Mouse (Mus musculus) thymus, adult 18-20 months (tissue): Measurements from ENCODE around the gene Rcc1.

Source experiments
- DNase-seq, 2 experiments: peaks; one replicate each; pipeline ENCODE4 v3.0.0; 2022; ENCODE audit warnings: mixed read lengths in 2 of 2

Rcc1 gene

GRCm38 (mm10) chr4:132353481-132353885 is at the start of gene Rcc1:
Gene Rcc1 (minus strand): TSS chr4:132353605.
- peak; percentile 90 to 94 for DNase-seq

DNA sequence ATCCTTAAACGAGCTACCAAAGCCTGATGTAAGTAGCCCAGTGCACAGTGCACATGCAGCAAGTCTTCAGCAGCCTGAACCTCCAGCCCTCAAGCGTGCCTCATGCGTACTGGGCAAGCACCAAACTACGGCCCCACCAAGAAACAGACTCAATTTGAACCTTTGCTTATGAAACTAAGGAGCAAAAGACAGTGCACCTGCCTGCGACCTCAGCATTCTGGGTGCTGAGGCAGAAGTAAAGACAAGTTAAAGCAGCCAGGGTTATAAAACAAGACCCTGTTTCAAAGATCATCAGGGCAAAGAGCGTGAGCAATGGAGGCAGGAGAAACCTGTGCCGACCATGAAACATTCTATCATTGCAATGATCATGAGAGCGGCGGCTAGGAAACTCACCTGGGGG is 47.6 kb upstream of the Rcc1 start:
- DNase-seq: no peak

- no peak for DNase-seq
Measured at GRCm38 (mm10) chr4:132398863-132399262, 45.5 kb upstream of the Rcc1 start.

DNA sequence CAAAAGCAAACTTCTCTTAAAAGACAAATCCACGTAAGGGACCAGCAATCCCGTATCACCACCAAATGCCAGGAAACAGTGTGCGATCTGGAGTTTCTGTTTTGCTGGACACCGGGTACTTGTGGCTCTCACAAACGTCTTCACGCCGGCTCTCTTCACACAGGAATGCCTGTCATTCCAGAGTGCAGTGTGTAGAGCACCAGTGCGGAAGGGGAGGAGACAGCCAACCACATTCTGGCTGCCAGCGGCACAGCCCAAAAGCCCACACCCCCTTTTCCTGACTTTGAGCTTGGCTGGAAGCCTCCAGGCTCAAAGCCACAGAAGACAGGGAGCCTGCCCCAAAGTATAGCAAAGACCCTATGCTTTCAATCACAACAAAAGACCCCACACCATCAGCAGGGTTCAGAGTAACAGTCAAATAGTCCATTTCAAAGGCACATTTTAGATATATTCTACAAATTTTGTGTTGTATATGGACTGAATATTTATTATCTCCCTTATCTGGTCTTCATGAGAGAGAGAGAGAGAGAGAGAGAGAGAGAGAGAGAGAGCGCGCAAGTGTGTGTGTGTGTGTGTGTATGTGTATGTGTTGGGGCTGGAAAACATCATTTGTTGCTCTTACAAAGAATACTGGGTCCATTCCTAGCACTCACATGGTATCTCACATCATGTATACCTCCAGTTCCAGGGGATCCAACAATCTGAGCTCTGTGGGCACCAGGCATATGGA is 44.8 kb upstream of the Rcc1 start:
- DNase-seq: no peak

DNA sequence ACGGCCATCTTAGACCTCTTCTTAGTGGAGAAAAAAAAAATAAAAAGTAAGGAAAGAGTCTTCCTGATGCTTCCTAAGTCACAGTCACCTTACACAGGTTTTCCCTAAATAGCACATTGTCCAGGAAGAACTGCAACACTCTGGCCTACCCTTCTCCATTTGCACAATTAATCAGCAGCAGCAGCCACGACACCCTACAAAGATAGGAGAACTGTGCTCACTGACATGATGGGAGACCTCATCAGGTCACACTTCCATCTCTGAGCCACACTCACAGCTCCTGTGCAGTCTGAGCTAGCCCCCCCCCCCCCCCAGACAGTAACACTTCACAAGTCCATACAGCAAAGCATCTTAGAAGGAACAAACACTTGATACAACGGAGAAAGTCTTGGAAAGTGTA is 43.7 kb upstream of the Rcc1 start:
- DNase-seq: no peak

GRCm38 (mm10) chr4:132396251-132396650 is 42.8 kb upstream of the Rcc1 start:
- no peak for DNase-seq

DNA sequence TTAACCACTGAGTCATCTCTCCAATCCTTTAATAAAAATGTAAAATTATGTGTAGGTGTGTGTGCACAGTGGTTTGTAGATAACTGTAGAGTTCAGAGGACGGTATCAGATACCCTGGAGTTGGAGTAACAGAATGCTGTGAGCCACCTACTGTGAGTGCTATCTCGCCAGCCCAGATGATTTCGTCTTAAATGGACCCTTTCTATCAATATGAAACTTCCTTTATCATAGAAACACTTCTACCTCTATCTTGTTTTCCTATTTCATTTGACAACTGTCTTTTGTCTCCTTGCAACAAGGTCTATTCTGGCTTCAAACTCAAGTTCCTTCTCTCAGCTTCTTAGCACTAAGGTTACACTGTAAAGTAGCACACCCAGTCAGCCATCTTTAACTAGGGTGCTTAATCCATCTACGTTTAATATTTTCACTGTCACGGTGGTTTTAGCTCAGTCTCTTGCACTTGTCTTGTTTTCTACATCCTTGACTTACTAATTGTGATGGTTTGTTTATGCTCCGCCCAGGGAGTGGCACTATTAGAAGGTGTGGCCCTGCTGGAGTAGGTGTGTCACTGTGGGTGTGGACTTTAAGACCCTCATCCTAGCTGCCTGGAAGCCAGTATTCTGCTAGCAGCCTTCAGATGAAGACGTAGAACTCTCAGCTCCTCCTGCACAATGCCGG is 37.8 kb upstream of the Rcc1 start:
- no peak for DNase-seq

GRCm38 (mm10) chr4:132389302-132389701 is 35.9 kb upstream of the Rcc1 start:
- DNase-seq: no peak

- DNase-seq: no peak
Measured at GRCm38 (mm10) chr4:132387617-132388016, 34.2 kb upstream of the Rcc1 start.

GRCm38 (mm10) chr4:132386846-132387245 is 33.4 kb upstream of the Rcc1 start:
- DNase-seq: no peak

- DNase-seq: no peak
Measured at GRCm38 (mm10) chr4:132385771-132386410, 32.5 kb upstream of the Rcc1 start.

GRCm38 (mm10) chr4:132383455-132383854 is 30.1 kb upstream of the Rcc1 start:
- no peak for DNase-seq

DNA sequence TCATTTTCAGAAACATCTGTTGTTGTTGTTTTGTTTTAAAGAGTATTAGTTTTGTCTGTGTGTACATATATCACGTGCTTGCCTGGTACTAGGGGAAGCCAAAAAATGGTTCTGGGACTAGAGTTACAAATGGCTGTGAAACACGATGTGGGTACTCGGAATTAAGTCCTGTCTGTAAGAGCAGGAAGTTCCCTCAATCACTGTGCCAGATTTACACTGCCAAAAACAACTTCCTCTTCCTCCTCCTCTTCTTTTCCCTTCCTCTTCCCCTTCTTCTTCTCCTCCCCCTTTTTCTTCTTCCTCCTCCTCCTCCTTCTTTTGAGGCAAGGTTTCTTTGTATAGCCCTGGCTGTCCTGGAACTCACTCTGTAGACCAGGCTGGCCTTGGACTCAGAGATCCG is 28.9 kb upstream of the Rcc1 start:
- DNase-seq: no peak

DNA sequence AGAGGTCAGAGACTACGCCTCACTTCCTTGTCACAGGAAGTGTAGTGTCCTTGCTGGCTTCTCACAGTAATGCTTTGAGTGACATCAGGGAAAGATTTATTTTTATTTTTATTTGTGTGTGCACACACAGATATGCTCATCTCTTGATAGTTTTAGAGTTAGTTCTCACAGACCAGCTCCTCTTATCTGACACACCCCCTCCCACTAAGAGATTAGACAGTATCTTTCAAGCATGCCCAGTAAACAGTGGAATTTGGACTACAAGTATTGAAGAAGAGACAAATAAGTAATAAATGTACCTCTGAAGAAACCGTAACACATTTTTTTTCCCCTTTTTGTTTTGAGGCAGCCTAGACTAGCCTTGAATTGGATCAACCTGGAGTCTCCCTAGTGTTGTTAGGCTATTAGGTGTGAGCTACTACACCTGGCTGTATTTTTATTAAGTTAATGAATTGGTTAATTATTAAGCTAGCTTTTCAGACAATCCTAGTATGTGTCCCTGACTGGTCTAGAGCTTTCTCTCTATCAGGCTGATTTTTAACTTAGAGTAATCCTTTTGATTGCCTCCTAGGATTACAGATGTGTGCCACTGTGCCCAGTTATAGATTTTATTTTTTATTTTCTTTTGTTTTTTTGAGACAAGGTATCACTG is 27.7 kb upstream of the Rcc1 start:
- no peak for DNase-seq

DNA sequence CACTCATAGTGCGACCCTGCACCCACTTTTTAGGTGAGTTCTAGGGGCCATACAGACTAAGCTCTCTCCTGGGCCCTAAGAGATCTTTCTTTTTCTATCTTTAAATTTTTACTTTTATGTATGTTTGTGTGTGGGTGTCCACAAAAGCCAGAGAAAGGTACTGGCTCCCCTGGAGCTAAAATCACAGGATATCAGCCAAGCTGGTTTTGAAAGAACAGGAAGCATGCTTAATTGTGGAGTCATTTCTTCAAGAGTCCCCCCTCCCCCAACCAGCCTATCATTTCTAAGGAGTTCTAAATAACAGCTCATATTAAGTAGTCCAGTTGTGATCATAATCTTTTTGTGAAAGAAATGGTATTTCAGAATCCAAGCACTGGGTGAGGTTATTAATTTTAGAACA is 20.4 kb upstream of the Rcc1 start:
- DNase-seq: no peak

- no peak for DNase-seq
Measured at GRCm38 (mm10) chr4:132369953-132370750, 16.7 kb upstream of the Rcc1 start.

GRCm38 (mm10) chr4:132367480-132368201 is 14.2 kb upstream of the Rcc1 start:
- DNase-seq: no peak

DNA sequence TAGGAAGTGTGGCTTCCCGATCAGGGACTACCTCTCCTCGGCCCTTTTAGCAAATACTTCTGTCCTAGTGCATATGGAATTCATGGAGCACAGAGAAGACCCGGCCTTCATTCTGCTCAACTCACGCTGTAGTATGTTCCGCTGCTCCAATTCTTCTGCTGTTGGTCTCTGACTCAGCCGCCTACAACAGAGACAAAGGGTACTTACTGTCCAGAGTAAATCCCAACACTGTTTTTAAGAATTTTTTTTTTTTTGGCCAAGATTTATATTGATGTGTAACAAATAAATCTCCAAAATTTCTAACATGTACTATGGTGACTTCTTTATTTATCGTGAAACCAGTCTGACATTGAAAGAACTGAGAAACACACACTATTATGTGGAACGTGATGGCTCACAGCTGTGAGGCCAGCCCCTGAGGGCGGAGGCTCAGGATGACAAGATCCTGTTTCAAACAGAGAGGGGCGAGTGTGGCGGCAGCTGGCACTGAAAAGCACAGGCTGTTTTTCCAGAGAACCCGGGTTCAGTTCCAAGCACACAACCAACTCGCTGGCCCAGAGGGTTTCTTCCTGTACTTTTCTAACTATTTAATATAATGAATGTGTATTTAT is 12.2 kb upstream of the Rcc1 start:
- no peak for DNase-seq

DNA sequence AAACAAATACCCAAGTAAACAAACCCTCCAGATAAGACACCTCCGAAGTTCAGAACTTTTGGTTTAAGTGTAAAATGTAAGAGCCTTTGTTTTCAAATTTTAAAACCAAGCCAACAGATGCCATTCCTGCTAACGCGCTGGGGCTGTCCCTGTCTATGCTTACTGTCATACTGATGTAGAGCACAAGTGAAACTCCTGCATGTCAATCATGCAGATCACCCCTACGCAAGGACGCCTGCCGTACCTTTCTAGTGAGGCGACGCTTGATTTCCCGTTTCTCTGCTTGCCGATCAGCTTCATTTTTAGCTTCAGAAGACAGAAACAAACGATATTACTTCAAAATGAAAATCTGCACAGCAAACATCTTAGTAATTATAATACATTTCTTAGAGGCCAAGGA is 10.1 kb upstream of the Rcc1 start:
- no peak for DNase-seq

DNA sequence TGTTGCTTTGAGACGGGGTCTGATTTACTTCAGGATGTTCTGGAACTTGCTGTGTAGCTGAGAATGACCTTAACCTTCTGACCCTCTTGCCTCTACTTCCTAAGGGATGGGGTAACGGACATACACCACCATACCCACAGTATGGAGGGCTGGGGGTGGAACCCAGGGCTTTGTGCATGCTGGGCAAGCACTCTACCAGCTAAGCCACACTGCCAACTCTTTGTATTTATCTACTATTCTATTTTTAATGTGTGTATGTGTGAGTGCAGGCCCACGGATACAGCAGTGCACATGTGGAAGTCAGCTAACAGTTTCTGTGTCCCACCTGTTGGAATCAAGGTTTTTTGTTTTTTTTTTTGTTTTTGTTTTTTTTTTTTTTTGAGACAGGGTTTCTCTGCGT is 6.1 kb upstream of the Rcc1 start:
- no peak for DNase-seq

GRCm38 (mm10) chr4:132356170-132356569 is 2.8 kb upstream of the Rcc1 start:
- DNase-seq: no peak

- DNase-seq: no peak
Measured at GRCm38 (mm10) chr4:132355403-132355802, 2.0 kb upstream of the Rcc1 start.
